13 mouse cellular contexts compared by ENCODE assay signal in the genomic region with DNA sequence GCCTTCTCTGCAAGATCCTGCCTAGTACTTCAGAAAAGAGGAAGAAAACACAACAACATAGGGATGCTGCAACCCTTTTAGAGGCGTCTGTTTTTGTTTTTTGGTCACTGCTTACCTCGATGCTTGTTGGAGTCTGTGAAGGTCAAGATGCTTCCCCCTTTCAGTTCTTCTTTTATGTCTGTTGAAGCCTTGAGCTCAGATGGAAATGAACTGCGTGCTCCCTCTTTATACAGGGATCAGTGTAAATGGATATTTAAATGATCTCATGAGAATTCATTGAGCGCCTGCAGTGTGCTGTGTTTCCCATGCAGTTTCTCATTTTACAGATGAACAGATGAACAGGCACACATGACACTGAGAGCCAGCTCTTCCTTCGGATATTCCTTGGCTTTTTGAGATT.
DNase-seq lines count a peak whose midpoint lies in the region; ATAC-seq and TF ChIP-seq lines count a peak whose summit lies in the region.
"Had no signal": no experiment of that assay in that cellular context is flagged by ENCODE, and none has a peak within 500 bp of the region (broad histone marks: within the 10 kb centered on the region; RNA-seq: fewer than 3 reads in every experiment).

No protein-coding gene starts in this region.

- no peaks in the 10 kb centered on the region for H3K36me3 ChIP-seq in forebrain, embryonic 14.5 days (ENCODE audit: control insufficient read depth, insufficient read depth, low read length)
- no peaks in the 10 kb centered on the region for H3K36me3 ChIP-seq in hindbrain, embryonic 16.5 days (ENCODE audit: control insufficient read depth, insufficient read depth, low read length)
- no peaks in the 10 kb centered on the region for H3K36me3 ChIP-seq in neural tube, embryonic 15.5 days

- 32% methylated on average over 5 of the region's 5 CpGs for WGBS in forebrain, embryonic 14.5 days
- 27% methylated on average over 5 of the region's 5 CpGs for WGBS in hindbrain, embryonic 16.5 days
- 29% methylated on average over 5 of the region's 5 CpGs for WGBS in neural tube, embryonic 15.5 days

- H3K4me3 ChIP-seq in left cerebral cortex, adult 2 months, result no peak overlapping the region
- H3K4me3 ChIP-seq in forebrain, embryonic 14.5 days (ENCODE audit: low read depth, low read length), result no peak overlapping the region
- no peak overlapping the region for H3K4me3 ChIP-seq in hindbrain, embryonic 16.5 days (ENCODE audit: low read length)
- no peak overlapping the region for H3K4me3 ChIP-seq in neural tube, embryonic 15.5 days (replicated peaks)
- H3K4me3 ChIP-seq: gastrocnemius, adult 2 months had no signal

- TF ChIP-seq CTCF in left cerebral cortex, adult 2 months (IDR thresholded peaks at IDR 0.05), result no peak

- intact Hi-C loops in left cerebral cortex, adult 2 months (cut with DNase I), result loop anchor here (5.0 kb wide), 1 partner anchor 134 kb away; the partner anchor contains the start of gene Adgrl3
- intact Hi-C loops in left cerebral cortex, postnatal 4 days (cut with DNase I), result no loop called here

- no peak for DNase-seq in left cerebral cortex, adult 2 months (ENCODE audit: extremely low spot score in 1 of 2, low spot score in 2 of 2)
- no peak for DNase-seq in left cerebral cortex, postnatal 4 days
- peak; percentile 31 for DNase-seq in forebrain, embryonic 14.5 days (ENCODE audit: low spot score)
- no peak for DNase-seq in thymus, adult 18-20 months
- no peak for DNase-seq in lung, postnatal 4 days
- DNase-seq: adrenal gland, adult 8-10 months; gastrocnemius, adult 2 months; kidney, postnatal 14 days had no signal

- no peaks in the 10 kb centered on the region for H3K9me3 ChIP-seq in forebrain, embryonic 14.5 days (replicated peaks; ENCODE audit: control insufficient read depth, low read length)
- H3K9me3 ChIP-seq in hindbrain, embryonic 16.5 days (ENCODE audit: control insufficient read depth, low read length), result no peaks in the 10 kb centered on the region
- no peaks in the 10 kb centered on the region for H3K9me3 ChIP-seq in neural tube, embryonic 15.5 days (replicated peaks)

- peaks cover 12% of the 10 kb centered on the region for H3K4me1 ChIP-seq in forebrain, embryonic 14.5 days (ENCODE audit: control insufficient read depth, insufficient read depth, low read length)
- H3K4me1 ChIP-seq in hindbrain, embryonic 16.5 days (ENCODE audit: control insufficient read depth, insufficient read depth, low read depth, low read length), result peaks cover 12% of the 10 kb centered on the region
- peaks cover 16% of the 10 kb centered on the region for H3K4me1 ChIP-seq in neural tube, embryonic 15.5 days

- no peak overlapping the region for H3K9ac ChIP-seq in forebrain, embryonic 14.5 days (ENCODE audit: low read length)
- H3K9ac ChIP-seq in hindbrain, embryonic 16.5 days (ENCODE audit: low read depth, low read length), result no peak overlapping the region
- no peak overlapping the region for H3K9ac ChIP-seq in neural tube, embryonic 15.5 days (replicated peaks)

- H3K27me3 ChIP-seq in forebrain, embryonic 14.5 days (replicated peaks; ENCODE audit: control insufficient read depth, insufficient read depth, low read length), result no peaks in the 10 kb centered on the region
- no peaks in the 10 kb centered on the region for H3K27me3 ChIP-seq in hindbrain, embryonic 16.5 days (replicated peaks; ENCODE audit: control insufficient read depth, insufficient read depth, low read length)
- H3K27me3 ChIP-seq in neural tube, embryonic 15.5 days (replicated peaks), result no peaks in the 10 kb centered on the region

- no peak for ATAC-seq in forebrain, embryonic 14.5 days
- no peak for ATAC-seq in hindbrain, embryonic 16.5 days
- ATAC-seq in neural tube, embryonic 15.5 days (ENCODE audit: low FRiP score), result 0 out of 2 replicates have a peak, but pooled peaks have one; percentile 5
- ATAC-seq: intestine, postnatal 0 days had no signal

- H3K4me2 ChIP-seq in forebrain, embryonic 14.5 days (ENCODE audit: low read length), result no peak overlapping the region
- H3K4me2 ChIP-seq in hindbrain, embryonic 16.5 days (ENCODE audit: low read length), result no peak overlapping the region
- no peak overlapping the region for H3K4me2 ChIP-seq in neural tube, embryonic 15.5 days
- H3K4me2 ChIP-seq: heart, embryonic 11.5 days; liver, embryonic 11.5 days had no signal

- H3K27ac ChIP-seq in left cerebral cortex, adult 2 months, result peak overlapping the region; percentile 32; the same call in 1 of the 2 replicates
- H3K27ac ChIP-seq in forebrain, embryonic 14.5 days (ENCODE audit: low read depth, low read length), result no peak overlapping the region
- peak overlapping the region; percentile 26; the same call in 1 of the 2 replicates for H3K27ac ChIP-seq in hindbrain, embryonic 16.5 days (ENCODE audit: low read depth, low read length)
- H3K27ac ChIP-seq in neural tube, embryonic 15.5 days (replicated peaks), result 0 out of 2 replicates have a peak overlapping the region, but pooled peaks have one; percentile 13
- H3K27ac ChIP-seq: gastrocnemius, adult 2 months had no signal
